Mouse (Mus musculus) MEL-GATA-1-ER (cell line): ENCODE measurements around the gene Rspo4.

Experiments
- DNase-seq: peaks from one replicate; pipeline ENCODE4 v3.0.0-alpha.2; 2012; ENCODE audit warnings: low read depth; ENCODE audit errors: extremely low read depth

The Rspo4 gene

DNA sequence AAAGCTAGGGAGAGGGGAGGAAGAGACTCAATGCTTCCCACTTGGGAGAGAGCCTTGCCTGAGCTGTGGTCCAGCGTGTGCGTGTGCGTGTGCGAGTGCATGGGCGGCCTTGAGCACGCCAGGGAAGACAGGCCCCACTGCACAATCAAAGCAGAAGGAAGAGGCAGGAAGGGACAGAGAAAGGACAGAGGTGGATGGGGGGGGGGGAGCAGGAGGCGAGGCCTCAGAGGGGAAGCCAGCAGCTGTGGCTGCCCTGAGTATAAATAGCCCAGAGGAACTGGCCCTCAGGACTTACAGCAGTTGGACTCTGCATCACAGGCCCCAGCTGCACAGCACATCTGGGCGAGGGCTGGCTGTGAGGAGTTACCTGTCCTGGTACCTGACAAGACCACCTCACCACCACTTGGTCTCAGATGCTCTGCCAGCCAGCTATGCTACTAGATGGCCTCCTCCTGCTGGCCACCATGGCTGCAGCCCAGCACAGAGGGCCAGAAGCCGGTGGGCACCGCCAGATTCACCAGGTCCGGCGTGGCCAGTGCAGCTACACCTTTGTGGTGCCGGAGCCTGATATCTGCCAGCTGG is 68.3 kb downstream of the Rspo4 start, which contains the start of gene Angpt4:
Gene Angpt4 (plus strand): TSS at position 292 of the 582 bp plus-strand sequence.
- no peak for DNase-seq

DNA sequence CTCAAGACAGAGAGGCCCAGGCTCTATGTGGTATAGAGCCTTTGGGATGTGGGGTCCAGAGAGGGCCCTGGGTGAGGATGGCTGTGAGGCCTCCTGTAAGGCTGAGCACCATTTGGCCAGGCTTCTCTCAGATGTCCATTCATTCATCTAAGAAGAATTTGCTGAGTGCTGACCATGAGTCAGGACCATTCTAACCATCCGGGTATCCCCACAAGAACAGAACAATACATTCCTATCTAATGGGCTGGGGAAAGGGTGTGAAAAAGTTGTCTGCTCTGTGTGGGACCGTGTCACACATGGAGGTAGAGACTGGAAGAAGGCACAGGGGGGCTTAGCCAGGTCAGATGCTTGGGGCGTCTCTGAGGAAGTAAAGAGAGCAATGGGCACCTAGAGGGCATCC is 69.0 kb downstream of the Rspo4 start:
- no peak for DNase-seq

DNA sequence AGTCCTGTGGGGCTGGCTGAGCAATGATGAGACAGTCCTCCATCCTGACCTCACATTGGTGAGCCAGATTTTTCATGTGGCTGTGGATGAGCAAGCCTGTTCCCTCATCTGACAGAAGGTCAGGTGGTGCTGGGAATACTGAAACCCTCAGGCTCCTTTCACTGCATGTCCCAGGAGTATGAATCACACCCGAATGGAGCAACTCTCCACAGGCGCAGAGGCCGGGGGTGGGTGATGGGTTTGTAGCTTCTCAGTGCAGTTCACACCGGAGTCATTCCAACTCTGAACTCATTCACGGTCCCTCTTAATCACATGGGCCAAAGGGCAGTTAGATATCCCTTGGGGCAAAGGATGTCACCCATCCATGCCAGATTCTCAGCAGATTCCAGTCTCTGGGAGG is 71.4 kb downstream of the Rspo4 start:
- DNase-seq, result no peak

DNA sequence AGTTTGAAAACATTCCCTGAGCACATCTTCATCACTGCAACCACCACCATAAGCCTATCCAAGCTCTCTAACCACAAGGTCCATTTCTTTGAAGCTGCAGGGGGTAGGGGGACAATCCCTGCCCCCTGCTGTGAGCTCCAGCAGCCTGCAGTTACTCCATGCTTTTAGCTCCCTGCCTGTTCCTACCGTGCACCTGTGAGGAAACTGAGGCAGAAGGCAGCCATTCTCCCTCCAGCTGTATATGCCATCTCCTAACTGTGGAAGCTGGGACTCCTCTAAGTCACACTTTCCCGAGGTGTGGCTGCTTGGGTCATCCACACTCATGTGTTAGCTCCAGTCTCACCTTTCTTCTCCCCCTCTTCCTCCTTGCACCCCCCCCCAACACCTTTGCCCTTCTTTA is 72.4 kb downstream of the Rspo4 start:
- no peak for DNase-seq

DNA sequence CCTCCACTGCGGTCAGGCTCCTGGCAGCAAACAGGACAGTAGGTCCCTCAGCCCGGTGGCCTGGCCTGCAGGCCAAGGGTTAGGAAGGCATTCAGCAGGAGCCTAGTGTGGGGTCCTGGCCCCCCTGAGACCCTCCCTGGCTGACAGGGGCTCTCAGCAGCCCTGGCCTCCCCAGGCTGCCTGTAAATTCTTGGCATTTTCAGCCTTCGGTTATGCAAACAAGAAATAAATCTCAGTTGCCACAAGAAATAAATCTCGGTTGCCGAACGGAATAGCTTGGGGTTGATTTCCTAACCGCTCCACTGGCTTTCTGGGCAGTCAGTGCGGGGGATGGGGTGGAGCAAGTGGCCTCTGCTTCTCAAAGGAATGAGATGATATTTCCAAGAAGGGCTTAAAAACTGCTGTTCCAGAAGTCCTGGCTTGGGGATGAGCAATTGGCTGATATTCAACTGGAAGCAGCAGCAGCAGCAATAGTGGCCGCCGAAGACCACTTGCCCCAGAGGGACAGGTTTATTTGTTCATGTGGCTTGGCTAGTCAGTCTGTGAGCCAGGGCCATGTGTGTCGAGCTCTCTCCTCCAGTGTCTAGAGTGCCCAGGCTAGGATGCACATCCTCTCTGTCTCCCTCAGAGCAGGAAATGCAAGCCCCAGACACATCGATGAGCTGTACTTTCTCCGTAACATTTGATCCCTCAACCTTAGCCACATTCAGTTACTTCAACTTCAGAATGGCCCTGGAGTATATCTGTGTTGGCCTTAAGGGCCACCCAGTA is 73.5 kb downstream of the Rspo4 start:
- DNase-seq, result no peak

DNA sequence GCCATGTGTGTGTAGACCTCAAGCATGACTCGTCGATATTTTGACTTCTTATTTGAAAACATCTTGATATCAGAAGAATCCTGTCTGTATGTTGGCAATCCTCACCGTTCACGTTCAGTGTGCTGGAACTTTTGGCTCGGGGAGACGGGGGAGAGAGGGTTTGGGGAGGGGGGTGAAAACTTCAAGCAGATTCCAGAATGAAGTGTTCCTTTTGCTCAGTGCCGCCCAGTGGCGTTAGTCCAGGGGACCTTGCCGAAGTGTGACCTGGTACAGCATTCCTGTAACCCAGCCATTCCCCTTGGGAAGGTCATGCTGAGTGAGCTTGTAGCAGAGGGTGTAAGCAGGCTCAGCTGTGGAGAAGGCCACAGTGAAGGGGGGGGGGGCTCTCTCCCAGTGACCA is 76.4 kb downstream of the Rspo4 start:
- DNase-seq, result no peak

DNA sequence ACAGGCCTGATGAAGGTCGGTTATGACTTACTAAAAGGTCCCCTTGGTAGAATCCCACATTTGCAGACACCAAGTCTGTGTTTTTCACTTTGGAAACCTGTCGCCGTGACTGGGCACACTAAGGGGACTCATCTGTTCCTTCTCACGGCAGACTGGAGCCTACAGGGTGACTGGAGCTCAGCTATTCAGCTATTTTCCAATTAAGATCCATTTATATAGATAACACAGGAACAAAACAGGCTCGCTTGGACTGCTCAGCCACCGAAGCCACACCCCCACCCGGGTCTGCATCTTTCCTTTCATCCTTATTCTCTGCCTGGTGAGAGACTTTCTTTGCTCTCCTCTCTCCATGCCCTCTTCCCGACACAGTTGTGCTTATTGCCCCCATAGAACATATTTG is 78.3 kb downstream of the Rspo4 start:
- DNase-seq, result no peak

DNA sequence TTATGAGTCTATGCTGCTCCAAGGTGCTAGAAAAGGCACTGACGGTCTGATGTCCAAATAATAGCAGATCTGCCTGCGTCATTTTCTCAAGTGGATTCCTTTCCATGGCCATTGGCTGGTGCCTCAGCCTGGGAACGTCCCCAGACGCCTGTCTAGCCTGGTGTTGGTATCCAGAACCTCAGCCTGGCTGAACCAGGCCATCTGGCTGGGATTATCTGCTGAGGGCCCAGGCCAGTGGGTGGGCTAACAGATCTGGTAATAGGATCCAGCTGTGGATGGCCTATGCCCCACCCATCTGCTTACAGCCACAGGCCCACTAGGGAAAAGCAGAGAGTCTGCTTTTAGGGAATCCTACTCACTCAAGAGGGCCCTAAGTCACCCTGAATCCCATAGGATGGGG is 78.9 kb downstream of the Rspo4 start:
- no peak for DNase-seq
